17 mouse cellular contexts compared by ENCODE assay signal in genomic region chr11:51918576-51918975, GRCm38 (mm10). TPM values are rescaled to one million over a fixed set of nuclear protein-coding genes. Genes with fewer than 3 reads are reported as not detected.
DNase-seq lines count a peak whose midpoint lies in the region; ATAC-seq and TF ChIP-seq lines count a peak whose summit lies in the region.
"Had no signal": no experiment of that assay in that cellular context is flagged by ENCODE, and none has a peak within 500 bp of the region (broad histone marks: within the 10 kb centered on the region; RNA-seq: fewer than 3 reads in every experiment).

No protein-coding gene starts in this region.

- DNase-seq in heart, embryonic 10.5 days (ENCODE audit: low spot score) = no peak
- DNase-seq in kidney, postnatal 14 days = peak; percentile 21
- DNase-seq in lung, postnatal 0 days (ENCODE audit: low spot score) = peak; percentile 34
- no peak for DNase-seq in lung, adult 18-20 months
- DNase-seq in spleen, postnatal 36 days (ENCODE audit: low spot score in 2 of 2) = no peak
- DNase-seq: adrenal gland, postnatal 25 days; cerebellum, adult 18-20 months; cerebellum, adult 9-11 months; cerebellum, postnatal 36 days; gastrocnemius, postnatal 25 days had no signal

- no peaks in the 10 kb centered on the region for H3K27me3 ChIP-seq in heart, embryonic 10.5 days (ENCODE audit: insufficient read depth, poor library complexity, severe bottlenecking)
- no peaks in the 10 kb centered on the region for H3K27me3 ChIP-seq in heart, embryonic 12.5 days (replicated peaks)
- H3K27me3 ChIP-seq in kidney, embryonic 15.5 days = no peaks in the 10 kb centered on the region
- H3K27me3 ChIP-seq in lung, postnatal 0 days (replicated peaks; ENCODE audit: insufficient read depth, low read length) = no peaks in the 10 kb centered on the region
- H3K27me3 ChIP-seq: embryonic facial prominence, embryonic 13.5 days; forebrain, embryonic 12.5 days had no signal

- H3K9ac ChIP-seq in heart, embryonic 12.5 days = no peak overlapping the region
- no peak overlapping the region for H3K9ac ChIP-seq in kidney, embryonic 15.5 days
- H3K9ac ChIP-seq in lung, postnatal 0 days (replicated peaks; ENCODE audit: low read depth) = no peak overlapping the region
- H3K9ac ChIP-seq: embryonic facial prominence, embryonic 13.5 days; forebrain, embryonic 12.5 days; hindbrain, embryonic 14.5 days had no signal

- WGBS in heart, embryonic 10.5 days = 75% methylated on average over 2 of the region's 2 CpGs
- 58% methylated on average over 2 of the region's 2 CpGs for WGBS in heart, embryonic 12.5 days
- WGBS in kidney, embryonic 15.5 days = 66% methylated on average over 2 of the region's 2 CpGs
- WGBS in lung, postnatal 0 days = 81% methylated on average over 2 of the region's 2 CpGs

- H3K9me3 ChIP-seq in heart, embryonic 10.5 days = no peaks in the 10 kb centered on the region
- peaks cover 3% of the 10 kb centered on the region for H3K9me3 ChIP-seq in heart, embryonic 12.5 days (replicated peaks)
- H3K9me3 ChIP-seq in kidney, embryonic 15.5 days (replicated peaks) = no peaks in the 10 kb centered on the region
- no peaks in the 10 kb centered on the region for H3K9me3 ChIP-seq in lung, postnatal 0 days (ENCODE audit: low read length)

- H3K4me2 ChIP-seq in heart, embryonic 12.5 days = no peak overlapping the region
- no peak overlapping the region for H3K4me2 ChIP-seq in kidney, embryonic 15.5 days
- H3K4me2 ChIP-seq in lung, postnatal 0 days (replicated peaks; ENCODE audit: low read depth, low read length) = no peak overlapping the region
- H3K4me2 ChIP-seq: embryonic facial prominence, embryonic 13.5 days; forebrain, embryonic 12.5 days; hindbrain, embryonic 14.5 days had no signal

- no peak overlapping the region for H3K4me3 ChIP-seq in heart, embryonic 10.5 days
- no peak overlapping the region for H3K4me3 ChIP-seq in heart, embryonic 12.5 days
- H3K4me3 ChIP-seq in kidney, embryonic 15.5 days (replicated peaks) = no peak overlapping the region
- no peak overlapping the region for H3K4me3 ChIP-seq in lung, postnatal 0 days (ENCODE audit: low read depth, low read length)
- H3K4me3 ChIP-seq: embryonic facial prominence, embryonic 13.5 days; forebrain, embryonic 12.5 days; hindbrain, embryonic 10.5 days had no signal

- H3K27ac ChIP-seq in heart, embryonic 10.5 days = 0 out of 2 replicates have a peak overlapping the region, but pooled peaks have one; percentile 42
- H3K27ac ChIP-seq in heart, embryonic 12.5 days (ENCODE audit: poor library complexity, severe bottlenecking) = no peak overlapping the region
- H3K27ac ChIP-seq in kidney, embryonic 15.5 days = no peak overlapping the region
- peak overlapping the region; percentile 98 for H3K27ac ChIP-seq in lung, postnatal 0 days (ENCODE audit: low read length)
- H3K27ac ChIP-seq: embryonic facial prominence, embryonic 13.5 days; forebrain, embryonic 12.5 days; hindbrain, embryonic 10.5 days; hindbrain, embryonic 14.5 days had no signal

- H3K4me1 ChIP-seq in heart, embryonic 10.5 days = peaks cover 35% of the 10 kb centered on the region
- peaks cover 25% of the 10 kb centered on the region for H3K4me1 ChIP-seq in heart, embryonic 12.5 days (replicated peaks)
- H3K4me1 ChIP-seq in kidney, embryonic 15.5 days = peaks cover 25% of the 10 kb centered on the region
- H3K4me1 ChIP-seq in lung, postnatal 0 days (ENCODE audit: insufficient read depth, low read depth, low read length) = peaks cover 17% of the 10 kb centered on the region; the same call in 1 of the 2 replicates

- peak; percentile 57; the same call in 1 of the 2 replicates for TF ChIP-seq EP300 in lung, postnatal 0 days (IDR thresholded peaks at IDR 0.05)

- no peak for ATAC-seq in heart, embryonic 12.5 days (ENCODE audit: insufficient number of reproducible peaks, low FRiP score)
- ATAC-seq in kidney, embryonic 15.5 days (replicated peaks; ENCODE audit: low FRiP score) = no peak
- ATAC-seq in lung, postnatal 0 days = no peak
- ATAC-seq: forebrain, embryonic 16.5 days had no signal

- H3K36me3 ChIP-seq in heart, embryonic 10.5 days = no peaks in the 10 kb centered on the region
- no peaks in the 10 kb centered on the region for H3K36me3 ChIP-seq in heart, embryonic 12.5 days
- H3K36me3 ChIP-seq in kidney, embryonic 15.5 days = no peaks in the 10 kb centered on the region
- H3K36me3 ChIP-seq in lung, postnatal 0 days (ENCODE audit: insufficient read depth, low read length) = no peaks in the 10 kb centered on the region
- H3K36me3 ChIP-seq: embryonic facial prominence, embryonic 13.5 days; forebrain, embryonic 12.5 days; hindbrain, embryonic 10.5 days had no signal

- no peak for TF ChIP-seq CTCF in lung, postnatal 0 days (IDR thresholded peaks at IDR 0.05)

RNA-seq across cellular contexts. Expression of gene Cdkn2aipnl, which starts 48.9 kb away (rescaled TPM):
- 89.1 and 105 TPM in 2 replicates for polyA plus RNA-seq in heart, embryonic 10.5 days (2016; fragmentation: Nextera tagmentation; extraction: Ambion mirVana)
- polyA plus RNA-seq in heart, embryonic 12.5 days (2016; fragmentation: Nextera tagmentation; extraction: Ambion mirVana) = 70.8 and 73.4 TPM in 2 replicates
- polyA plus RNA-seq in kidney, embryonic 15.5 days (2015; fragmentation: Nextera tagmentation; extraction: Ambion mirVana) = 95.7 and 96.9 TPM in 2 replicates
- 55.9 and 56.9 TPM in 2 replicates for polyA plus RNA-seq in lung, postnatal 0 days (2015; fragmentation: Nextera tagmentation; extraction: Ambion mirVana)

Comparison
In these comparisons a context has a peak if more than half of its experiments do, and no peak if none do; other contexts are left out.
1. DNase-seq: peak in kidney, postnatal 14 days (single experiment) and lung, postnatal 0 days (single experiment); none in heart, embryonic 10.5 days (single experiment), lung, adult 18-20 months (0 of 2) and spleen, postnatal 36 days (0 of 2).
2. H3K27ac ChIP-seq: peak in heart, embryonic 10.5 days (single experiment) and lung, postnatal 0 days (single experiment); none in heart, embryonic 12.5 days (single experiment) and kidney, embryonic 15.5 days (single experiment).